Mouse (Mus musculus) CH12.LX (cell line): Measurements from ENCODE around the gene Trpv4.

ENCODE experiments used
- CHD2 ChIP-seq: IDR thresholded peaks from 2 replicates; pipeline ENCODE4 v1.6.1; 2011; ENCODE audit warnings: low read length, improper control_type of control experiment
- CTCF ChIP-seq, 2 experiments: IDR thresholded peaks in 1 of 2; conservative IDR thresholded peaks in 1 of 2; 2 replicates each; pipeline ENCODE4 v1.5.1; 2011 to 2012; ENCODE audit warnings: low read depth in 2 of 2, low read length in 2 of 2, improper control_type of control experiment in 1 of 2, inconsistent platforms in 1 of 2, mild to moderate bottlenecking in 1 of 2, moderate library complexity in 1 of 2
- HCFC1 ChIP-seq: IDR thresholded peaks from 2 replicates; pipeline ENCODE4 v1.6.1; 2012; ENCODE audit warnings: low read depth, mild to moderate bottlenecking, inconsistent platforms, low read length, improper control_type of control experiment
- JUN ChIP-seq: IDR thresholded peaks from 2 replicates; pipeline ENCODE4 v1.6.1; 2011; ENCODE audit warnings: low read depth, mild to moderate bottlenecking, low read length, improper control_type of control experiment, moderate library complexity; ENCODE audit not compliant: insufficient read depth
- KAT2A ChIP-seq: IDR thresholded peaks from 2 replicates; pipeline ENCODE4 v1.6.1; 2012; ENCODE audit warnings: low read length, improper control_type of control experiment, inconsistent platforms; ENCODE audit not compliant: insufficient replicate concordance
- MAX ChIP-seq: IDR thresholded peaks from 2 replicates; pipeline ENCODE4 v1.6.1; 2011; ENCODE audit warnings: low read length, improper control_type of control experiment
- MAZ ChIP-seq: IDR thresholded peaks from 2 replicates; pipeline ENCODE4 v1.6.1; 2012; ENCODE audit warnings: low read depth, mild to moderate bottlenecking, inconsistent platforms, low read length, improper control_type of control experiment, moderate library complexity
- PAX5 ChIP-seq: IDR thresholded peaks from 2 replicates; pipeline ENCODE4 v1.6.1; 2012; ENCODE audit warnings: low read length, inconsistent platforms, mixed read lengths
- POLR2A ChIP-seq: IDR thresholded peaks from 2 replicates; pipeline ENCODE4 v1.6.1; 2011; ENCODE audit warnings: low read depth, mild to moderate bottlenecking, improper control_type of control experiment, low read length
- RAD21 ChIP-seq: IDR thresholded peaks from 2 replicates; pipeline ENCODE4 v1.6.1; 2011; ENCODE audit warnings: low read depth, mild to moderate bottlenecking, low read length, improper control_type of control experiment, moderate library complexity
- USF1 ChIP-seq: IDR thresholded peaks from 2 replicates; pipeline ENCODE4 v1.6.1; 2014; ENCODE audit warnings: low read depth, mild to moderate bottlenecking, inconsistent platforms, low read length, improper control_type of control experiment
- USF2 ChIP-seq: conservative IDR thresholded peaks from 2 replicates; pipeline ENCODE4 v1.6.1; 2011; ENCODE audit warnings: low read depth, low read length, improper control_type of control experiment
- ZMIZ1 ChIP-seq: IDR thresholded peaks from 2 replicates; pipeline ENCODE4 v1.6.1; 2012; ENCODE audit warnings: low read depth, mild to moderate bottlenecking, inconsistent platforms, low read length, improper control_type of control experiment

GRCm38 (mm10) chr5:114651449-114651848 is 6.8 kb downstream of the Trpv4 start:
- TF ChIP-seq CTCF (conservative IDR thresholded peaks at IDR 0.05 in 1 of 2, IDR thresholded peaks at IDR 0.05 in 1 of 2; ENCODE audit: low read depth in 2 of 2, low read length in 2 of 2) (no peak), HCFC1 (no peak), POLR2A (no peak), USF2 (no peak), RAD21 (no peak), KAT2A (no peak), JUN (no peak), MAX (no peak), USF1 (no peak), PAX5 (no peak), MAZ (no peak), CHD2 (no peak), ZMIZ1 (no peak)
